Mouse (Mus musculus) forebrain, embryonic 13.5 days (tissue): ENCODE results near the gene Gjb3. TPM values are rescaled to one million over a fixed set of nuclear protein-coding genes. Genes with fewer than 3 reads are reported as not detected.

Source experiments
- ATAC-seq: fragments of 200-750 bp; cut with Nextera tagmentation; 2 replicates; pipeline ENCODE4 v1.8.0; 2017
- H3K27ac ChIP-seq: fragments of 300-500 bp; sonication (generic); 2 replicates; pipeline ENCODE4 v1.5.1; 2015; ENCODE audit warnings: inconsistent platforms, mild to moderate bottlenecking, moderate library complexity
- H3K27me3 ChIP-seq: fragments of 300-500 bp; sonication (generic); 2 replicates; pipeline ENCODE4 v1.6.1; 2015; ENCODE audit warnings: mild to moderate bottlenecking, inconsistent platforms
- H3K36me3 ChIP-seq: fragments of 300-500 bp; sonication (generic); 2 replicates; pipeline ENCODE4 v1.6.1; 2015; ENCODE audit warnings: mild to moderate bottlenecking, inconsistent platforms; ENCODE audit not compliant: poor library complexity, severe bottlenecking
- H3K4me1 ChIP-seq: fragments of 300-500 bp; sonication (generic); 2 replicates; pipeline ENCODE4 v1.6.1; 2015; ENCODE audit warnings: inconsistent platforms
- H3K4me2 ChIP-seq: fragments of 300-500 bp; sonication (generic); 2 replicates; pipeline ENCODE4 v1.6.1; 2015; ENCODE audit warnings: inconsistent platforms, mild to moderate bottlenecking, moderate library complexity
- H3K4me3 ChIP-seq: fragments of 300-500 bp; sonication (generic); 2 replicates; pipeline ENCODE4 v1.5.1; 2015; ENCODE audit warnings: mild to moderate bottlenecking, inconsistent platforms
- H3K9ac ChIP-seq: fragments of 300-500 bp; sonication (generic); 2 replicates; pipeline ENCODE4 v1.6.1; 2015; ENCODE audit warnings: mild to moderate bottlenecking, inconsistent platforms
- H3K9me3 ChIP-seq: fragments of 300-500 bp; sonication (generic); replicated peaks from 2 replicates; pipeline ENCODE4 v1.6.1; 2016; ENCODE audit warnings: inconsistent platforms
- WGBS: fragments of 180-500 bp; shearing (Covaris S2); methylation state at CpG from one replicate; pipeline ENCODE4 v1.1.7; 2015; 5-methylcytosine and 5-hydroxymethylcytosine counted together
- polyA plus RNA-seq: library from polyadenylated mRNA; unstranded; fragments of >200 nt; fragmentation: Nextera tagmentation; extraction: Ambion mirVana; gene quantifications from 2 replicates; pipeline ENCODE4 v1.2.1, GENCODE M21; 2015

The Gjb3 gene
- polyA plus RNA-seq, 1 experiment from 2014 or later: not detected

DNA sequence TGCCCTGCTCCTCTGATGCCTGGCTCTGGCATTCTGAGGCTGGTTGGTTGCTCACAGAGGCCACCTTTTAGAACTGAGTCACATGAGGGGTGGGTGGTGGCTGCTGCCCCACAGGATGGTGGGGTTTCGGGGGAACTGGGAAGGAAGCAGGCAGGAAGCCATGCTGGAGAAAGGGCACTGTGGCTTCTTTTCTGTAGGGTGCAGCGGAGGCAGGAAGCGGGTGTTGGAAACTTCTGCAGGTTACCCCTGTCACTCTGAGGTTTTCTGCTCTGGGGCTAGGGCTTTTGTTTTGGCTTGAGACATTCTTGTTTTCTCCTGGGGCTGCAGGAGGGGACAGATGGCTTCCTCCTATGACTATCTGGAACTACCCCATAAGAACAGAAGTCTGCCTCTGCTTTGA is 31.9 kb upstream of the Gjb3 start:
- H3K4me2 ChIP-seq: no peak overlapping the region
- H3K9me3 ChIP-seq: no peaks in the 10 kb centered on the region
- H3K4me1 ChIP-seq: peaks cover 4% of the 10 kb centered on the region; the same call in 1 of the 2 replicates
- no peaks in the 10 kb centered on the region for H3K36me3 ChIP-seq
- no peak overlapping the region for H3K4me3 ChIP-seq
- no peak for ATAC-seq
- no peak overlapping the region for H3K27ac ChIP-seq
- H3K27me3 ChIP-seq: peaks cover 3% of the 10 kb centered on the region; the same call in 1 of the 2 replicates
- H3K9ac ChIP-seq: no peak overlapping the region
- WGBS: 90% methylated on average over 3 of the region's 3 CpGs

DNA sequence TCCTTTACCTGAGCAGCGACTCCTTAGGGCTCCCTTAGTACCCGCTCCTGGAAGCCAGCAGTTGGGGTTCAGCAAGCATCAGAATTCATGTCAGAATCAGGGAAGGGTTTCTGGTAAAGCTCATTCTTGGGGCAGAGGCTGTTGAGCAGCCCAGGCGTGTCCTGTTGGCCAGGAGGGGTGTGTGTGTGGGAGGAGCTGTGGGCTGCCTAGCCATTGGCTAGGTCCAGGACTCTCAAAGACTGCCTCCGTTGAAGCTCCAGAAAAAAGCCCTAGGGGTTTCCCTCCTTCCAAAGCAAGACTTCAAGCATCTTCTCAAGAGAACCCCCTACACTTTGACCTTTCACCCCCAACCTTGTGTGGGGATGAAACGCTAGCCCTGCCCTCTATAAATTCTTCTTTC is 27.4 kb upstream of the Gjb3 start, which contains the start of gene Gjb5:
Gene Gjb5, minus strand, starts transcription at position 164 of the 400 bp plus-strand sequence.
- no peak for ATAC-seq
- H3K9ac ChIP-seq: no peak within 1 kb of the TSS
- H3K36me3 ChIP-seq: no peaks in the 10 kb centered on the region
- H3K4me2 ChIP-seq: no peak within 1 kb of the TSS
- no peaks in the 10 kb centered on the region for H3K27me3 ChIP-seq
- 0 out of 2 replicates have a peak, but pooled peaks cover 9% of the 10 kb centered on the region for H3K4me1 ChIP-seq
- H3K9me3 ChIP-seq: no peaks in the 10 kb centered on the region
- WGBS: 36% methylated on average over 5 of the region's 5 CpGs
- no peak within 1 kb of the TSS for H3K27ac ChIP-seq
- H3K4me3 ChIP-seq: no peak within 1 kb of the TSS

DNA sequence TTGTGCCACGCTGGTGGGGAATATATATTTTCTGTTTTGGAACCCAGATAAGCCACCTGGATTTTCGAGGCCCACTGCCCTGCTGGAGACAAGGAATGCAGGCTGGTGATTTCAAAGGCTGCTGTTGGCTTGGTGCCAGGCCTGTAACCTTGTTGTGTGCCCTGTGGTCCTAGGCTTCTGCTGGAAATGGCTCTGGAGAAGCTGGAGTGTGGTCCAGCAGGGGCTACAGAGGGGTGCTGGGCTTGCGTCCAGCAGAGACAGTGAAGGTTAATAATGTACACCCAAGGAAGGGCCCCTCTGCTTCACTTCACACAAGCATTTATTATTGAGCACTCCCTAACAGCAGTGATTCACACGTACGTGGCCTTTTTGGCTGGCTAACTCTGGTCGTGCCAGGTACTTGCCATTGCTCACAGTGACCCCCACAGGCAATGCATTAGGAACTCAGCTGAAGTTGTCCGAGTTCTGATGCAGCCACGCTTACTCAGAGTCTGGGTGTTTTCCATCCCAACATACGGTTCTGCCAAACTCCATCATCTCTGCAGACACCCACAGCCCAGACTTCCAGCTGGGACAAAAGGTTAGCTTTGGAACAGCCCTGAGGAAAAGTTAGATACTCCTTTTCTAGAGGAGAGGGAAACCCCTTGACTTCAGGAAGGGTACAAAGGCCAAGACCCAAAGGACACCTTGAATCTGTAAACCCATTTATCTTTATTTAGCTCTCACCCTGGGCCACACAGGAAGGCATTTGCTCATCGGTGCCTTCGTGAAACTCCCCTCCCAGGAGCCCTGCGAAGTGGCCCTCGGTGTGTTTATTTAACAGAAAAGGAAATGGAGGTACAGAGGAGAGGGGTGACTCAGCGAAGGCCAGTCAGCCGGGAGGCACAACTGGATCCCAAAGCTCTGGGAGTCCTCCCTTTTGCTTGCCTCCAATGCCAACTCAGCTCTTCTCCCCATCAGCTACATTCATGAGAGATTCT is 24.2 kb upstream of the Gjb3 start:
- ATAC-seq: no peak
- H3K27me3 ChIP-seq: no peaks in the 10 kb centered on the region
- no peak overlapping the region for H3K4me3 ChIP-seq
- 75% methylated on average over 15 of the region's 15 CpGs for WGBS
- H3K27ac ChIP-seq: no peak overlapping the region
- no peaks in the 10 kb centered on the region for H3K9me3 ChIP-seq
- no peak overlapping the region for H3K4me2 ChIP-seq
- H3K9ac ChIP-seq: no peak overlapping the region
- H3K4me1 ChIP-seq: 0 out of 2 replicates have a peak, but pooled peaks cover 9% of the 10 kb centered on the region
- no peaks in the 10 kb centered on the region for H3K36me3 ChIP-seq

DNA sequence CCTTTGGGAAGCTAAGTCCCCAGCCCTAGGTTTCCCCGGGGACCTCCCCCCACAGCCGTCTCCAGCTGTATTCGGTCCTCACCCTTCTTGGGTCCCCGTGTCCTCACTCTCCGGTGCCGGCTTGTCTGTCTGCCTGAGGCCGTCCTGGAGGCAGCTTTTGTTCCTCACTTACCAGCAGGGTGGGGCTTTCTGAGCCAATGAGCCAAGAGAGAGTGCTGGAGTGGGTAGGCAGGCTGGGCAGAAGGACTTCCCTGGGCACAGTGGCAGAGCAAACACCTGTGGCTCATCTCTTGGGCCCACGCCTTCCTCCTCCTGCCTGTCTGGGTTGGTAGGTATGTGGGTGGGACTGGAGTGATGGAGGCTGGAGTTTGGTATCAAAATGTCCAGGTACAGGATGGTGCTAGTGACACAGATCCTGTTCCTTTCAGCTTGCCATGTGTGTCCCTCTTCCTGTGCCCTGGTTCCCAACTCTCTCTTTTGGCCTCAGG is 23.4 kb upstream of the Gjb3 start, which contains the start of gene Gjb4:
Gene Gjb4, minus strand, starts transcription at position 131 of the 488 bp plus-strand sequence.
- ATAC-seq: no peak
- no peak within 1 kb of the TSS for H3K4me2 ChIP-seq
- H3K4me3 ChIP-seq: no peak within 1 kb of the TSS
- no peaks in the 10 kb centered on the region for H3K36me3 ChIP-seq
- no peaks in the 10 kb centered on the region for H3K9me3 ChIP-seq
- 0 out of 2 replicates have a peak, but pooled peaks cover 9% of the 10 kb centered on the region for H3K4me1 ChIP-seq
- no peaks in the 10 kb centered on the region for H3K27me3 ChIP-seq
- no peak within 1 kb of the TSS for H3K27ac ChIP-seq
- WGBS: 43% methylated on average over 8 of the region's 8 CpGs
- no peak within 1 kb of the TSS for H3K9ac ChIP-seq

DNA sequence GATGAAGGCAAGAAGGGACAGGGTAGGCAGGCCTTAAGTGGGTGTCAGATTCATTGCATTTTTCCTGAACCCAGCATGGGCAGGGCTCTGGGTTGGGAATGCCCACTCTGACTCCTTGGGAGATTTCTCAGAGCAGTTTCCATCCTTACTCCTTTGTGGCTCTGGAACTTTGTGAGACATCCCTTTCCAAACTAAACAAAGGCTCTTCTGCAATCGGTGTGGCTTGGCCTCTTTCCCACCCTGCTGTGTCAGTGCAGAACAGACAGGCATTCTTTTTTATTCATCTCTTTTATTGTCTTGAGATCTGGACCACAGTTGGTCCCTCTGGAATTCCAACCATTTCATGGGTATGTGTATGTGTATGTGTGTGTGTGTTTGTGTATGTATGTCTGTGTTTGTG is 21.9 kb upstream of the Gjb3 start:
- WGBS: 19% methylated on average over 1 of the region's 1 CpGs
- no peak for ATAC-seq
- H3K4me3 ChIP-seq: no peak overlapping the region

DNA sequence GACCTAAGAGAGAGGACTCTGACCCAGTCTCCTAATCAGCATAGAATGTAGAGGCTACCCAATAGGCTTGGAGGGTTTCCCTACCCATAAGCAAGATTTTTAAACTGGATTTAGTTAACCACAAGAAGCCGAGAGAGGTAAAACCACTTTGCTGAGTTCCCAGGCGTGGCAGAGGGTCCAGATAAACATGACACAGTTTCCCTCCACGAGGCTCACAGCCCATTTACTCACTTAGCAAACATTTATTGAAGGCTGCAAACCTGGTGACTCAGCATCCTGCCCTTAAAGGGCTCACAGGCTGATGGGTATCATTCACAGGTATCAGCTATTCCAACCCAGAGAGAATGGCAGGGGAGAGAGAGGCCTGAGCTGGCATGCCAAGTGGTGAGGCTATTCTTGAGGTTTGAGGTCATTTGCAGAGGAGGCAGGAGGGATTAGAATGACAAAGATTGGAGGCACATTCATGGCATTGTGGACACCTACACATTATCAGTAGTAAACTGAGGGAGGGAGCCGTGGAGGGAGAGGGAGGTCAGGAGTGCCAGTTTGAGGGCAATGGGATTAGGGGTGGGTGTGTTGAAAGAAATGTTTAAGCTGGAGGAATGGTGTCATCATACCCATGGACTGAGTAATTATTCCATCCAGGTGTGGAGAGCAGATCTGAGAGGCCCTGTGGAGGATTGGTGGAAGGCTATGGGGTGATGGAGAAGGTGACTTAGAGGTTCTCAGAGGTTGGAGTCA is 19.1 kb upstream of the Gjb3 start:
- Histone ChIP-seq H3K4me1 (0 out of 2 replicates have a peak, but pooled peaks cover 9% of the 10 kb centered on the region), H3K4me2 (no peak overlapping the region), H3K9me3 (no peaks in the 10 kb centered on the region), H3K9ac (no peak overlapping the region), H3K4me3 (no peak overlapping the region), H3K36me3 (no peaks in the 10 kb centered on the region), H3K27ac (no peak overlapping the region), H3K27me3 (no peaks in the 10 kb centered on the region)
- 72% methylated on average over 4 of the region's 4 CpGs for WGBS
- ATAC-seq: no peak

More for the DNA sequence above, 21.9 kb upstream of the Gjb3 start:
- 0 out of 2 replicates have a peak, but pooled peaks cover 9% of the 10 kb centered on the region for H3K4me1 ChIP-seq
- no peaks in the 10 kb centered on the region for H3K9me3 ChIP-seq
- no peaks in the 10 kb centered on the region for H3K27me3 ChIP-seq
- no peaks in the 10 kb centered on the region for H3K36me3 ChIP-seq
- H3K27ac ChIP-seq: no peak overlapping the region
- H3K4me2 ChIP-seq: no peak overlapping the region
- no peak overlapping the region for H3K9ac ChIP-seq

DNA sequence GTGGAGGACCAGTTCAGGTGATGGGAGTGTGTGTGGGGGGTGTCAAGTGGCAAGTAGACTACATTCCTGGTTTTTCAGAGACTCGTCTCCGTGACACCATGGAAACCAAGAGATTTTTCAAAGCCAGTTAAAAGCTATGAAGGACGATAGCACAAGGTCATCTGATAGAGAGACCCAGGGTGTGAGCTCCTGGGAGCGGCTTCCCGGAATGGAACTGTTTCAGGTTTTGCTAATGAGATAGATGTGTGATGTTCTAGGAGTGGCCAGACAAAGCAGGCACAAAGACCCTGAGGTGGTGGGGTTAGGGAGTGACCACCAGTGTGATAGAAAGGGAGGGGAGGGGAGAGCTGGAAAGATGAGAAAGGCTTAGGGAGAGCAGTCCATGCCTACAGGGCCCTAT is 14.4 kb upstream of the Gjb3 start:
- H3K9me3 ChIP-seq: no peaks in the 10 kb centered on the region
- H3K9ac ChIP-seq: no peak overlapping the region
- H3K4me2 ChIP-seq: no peak overlapping the region
- H3K36me3 ChIP-seq: no peaks in the 10 kb centered on the region
- no peak overlapping the region for H3K4me3 ChIP-seq
- H3K27me3 ChIP-seq: no peaks in the 10 kb centered on the region
- 87% methylated on average over 5 of the region's 5 CpGs for WGBS
- no peak for ATAC-seq
- H3K27ac ChIP-seq: no peak overlapping the region
- H3K4me1 ChIP-seq: no peaks in the 10 kb centered on the region

DNA sequence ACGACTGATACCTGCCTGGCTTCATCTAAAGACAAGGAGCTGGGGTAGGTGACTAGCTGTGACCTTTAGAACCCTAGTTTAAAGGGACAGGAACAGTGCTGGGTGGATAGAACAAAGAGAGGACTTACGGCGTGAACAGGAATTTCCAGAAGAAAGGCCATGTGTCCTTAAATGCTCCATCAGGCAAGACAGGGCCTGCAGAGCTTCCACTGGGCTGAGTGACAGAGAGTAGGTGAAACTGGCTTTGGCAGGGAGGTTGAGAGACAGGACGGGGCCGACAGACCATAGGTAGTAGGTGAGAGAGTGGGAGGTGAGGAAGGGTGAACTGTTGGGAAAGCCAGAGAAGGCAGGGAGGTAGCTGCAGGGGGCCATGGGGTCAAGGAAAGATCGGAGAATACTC is 10.7 kb upstream of the Gjb3 start:
- no peak overlapping the region for H3K27ac ChIP-seq
- no peaks in the 10 kb centered on the region for H3K9me3 ChIP-seq
- no peaks in the 10 kb centered on the region for H3K27me3 ChIP-seq
- H3K9ac ChIP-seq: no peak overlapping the region
- no peak overlapping the region for H3K4me2 ChIP-seq
- no peaks in the 10 kb centered on the region for H3K36me3 ChIP-seq
- no peak overlapping the region for H3K4me3 ChIP-seq
- H3K4me1 ChIP-seq: no peaks in the 10 kb centered on the region
- WGBS: 68% methylated on average over 6 of the region's 6 CpGs
- no peak for ATAC-seq

DNA sequence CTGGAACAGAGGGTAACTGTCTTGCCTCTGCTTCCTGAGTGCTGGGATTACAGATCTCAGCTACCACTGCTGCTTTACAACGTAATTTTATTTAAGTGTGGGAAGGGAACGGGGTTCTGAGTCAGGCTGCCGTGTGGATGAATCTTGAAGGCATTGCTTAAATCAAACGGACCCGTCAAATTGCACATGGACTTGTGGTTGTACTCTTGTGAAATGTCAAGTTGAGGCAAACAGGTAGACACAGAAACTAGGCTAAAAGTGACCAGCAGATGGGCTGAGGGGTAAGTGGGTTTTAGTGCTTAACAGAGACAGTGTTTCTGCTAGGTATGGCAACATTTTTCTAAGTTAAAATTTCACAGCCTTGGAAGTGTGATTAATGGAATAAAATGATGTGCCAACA is 7.0 kb upstream of the Gjb3 start:
- H3K27me3 ChIP-seq: 0 out of 2 replicates have a peak, but pooled peaks cover 3% of the 10 kb centered on the region
- H3K4me3 ChIP-seq: no peak overlapping the region
- no peaks in the 10 kb centered on the region for H3K9me3 ChIP-seq
- no peaks in the 10 kb centered on the region for H3K4me1 ChIP-seq
- no peak for ATAC-seq
- no peaks in the 10 kb centered on the region for H3K36me3 ChIP-seq
- no peak overlapping the region for H3K27ac ChIP-seq
- H3K9ac ChIP-seq: no peak overlapping the region
- H3K4me2 ChIP-seq: no peak overlapping the region
- 94% methylated on average over 5 of the region's 5 CpGs for WGBS

DNA sequence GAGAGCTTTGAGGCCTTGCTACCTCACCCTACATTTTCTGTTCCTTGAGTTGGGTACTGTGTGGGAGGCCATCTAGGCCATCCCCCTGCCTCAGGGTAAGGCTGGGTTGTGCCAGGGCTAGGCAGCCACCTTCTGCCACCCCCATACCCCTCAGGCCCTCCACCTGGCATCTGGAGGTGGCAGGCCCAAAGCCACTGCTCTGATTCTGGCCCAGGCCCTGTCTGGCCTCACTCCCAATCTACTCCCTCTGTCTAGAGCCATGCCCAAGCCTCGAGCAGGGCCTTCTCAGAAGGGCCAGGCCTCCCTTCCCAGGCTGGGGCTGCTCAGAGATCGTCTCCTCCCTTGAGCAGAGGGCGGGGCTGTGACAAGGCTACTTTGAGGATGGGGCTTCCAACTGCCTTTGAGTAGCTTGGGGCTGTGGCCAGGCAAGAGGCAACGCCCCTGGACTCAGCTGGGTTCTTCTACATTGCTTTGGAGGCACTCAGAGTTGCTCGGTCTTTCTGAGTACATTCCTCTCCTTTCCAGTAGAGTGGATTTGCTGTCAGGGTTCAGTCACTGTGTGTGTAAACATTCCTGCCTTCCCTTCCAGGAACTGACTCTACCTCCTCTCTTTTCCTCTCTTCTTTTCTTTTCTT is 4.3 kb upstream of the Gjb3 start:
- Histone ChIP-seq H3K4me2 (no peak overlapping the region), H3K4me3 (no peak overlapping the region), H3K9ac (no peak overlapping the region), H3K27me3 (peaks cover 30% of the 10 kb centered on the region), H3K9me3 (no peaks in the 10 kb centered on the region), H3K27ac (no peak overlapping the region), H3K36me3 (no peaks in the 10 kb centered on the region), H3K4me1 (peaks cover 14% of the 10 kb centered on the region)
- ATAC-seq: no peak
- WGBS: 58% methylated on average over 5 of the region's 5 CpGs

DNA sequence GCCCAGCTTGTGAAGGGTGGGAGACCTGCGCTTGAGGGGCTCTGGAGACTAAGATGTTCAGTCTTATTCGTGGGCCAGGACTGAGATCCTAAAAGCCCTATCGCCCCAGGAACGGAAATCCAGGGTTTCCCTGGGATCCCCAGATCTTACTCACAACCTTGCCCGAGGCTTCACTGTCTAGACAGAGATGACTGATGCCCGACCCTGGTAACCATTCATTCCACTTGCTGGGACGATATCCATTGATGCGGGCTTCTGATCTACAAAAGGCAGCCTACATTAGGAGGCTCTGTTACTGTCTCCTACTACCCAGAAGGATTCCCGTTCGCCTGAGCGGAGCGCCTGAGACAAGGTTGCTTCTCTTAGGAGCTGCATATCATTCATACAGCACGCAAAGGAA is 527 bp upstream of the Gjb3 start:
- no peak overlapping the region for H3K27ac ChIP-seq
- no peaks in the 10 kb centered on the region for H3K36me3 ChIP-seq
- no peak overlapping the region for H3K9ac ChIP-seq
- no peak overlapping the region for H3K4me2 ChIP-seq
- no peak overlapping the region for H3K4me3 ChIP-seq
- ATAC-seq: no peak
- H3K9me3 ChIP-seq: no peaks in the 10 kb centered on the region
- peaks cover 20% of the 10 kb centered on the region for H3K4me1 ChIP-seq
- 24% methylated on average over 13 of the region's 13 CpGs for WGBS
- peaks cover 60% of the 10 kb centered on the region for H3K27me3 ChIP-seq
